Mouse (Mus musculus): ENCODE data around the gene Ptprd. TPM values are rescaled to one million over a fixed set of nuclear protein-coding genes. Genes with fewer than 3 reads are reported as not detected.

The Ptprd gene
- total and polyA plus RNA-seq, 3 experiments = 0.30 to 0.66 TPM; not detected in 1

DNA sequence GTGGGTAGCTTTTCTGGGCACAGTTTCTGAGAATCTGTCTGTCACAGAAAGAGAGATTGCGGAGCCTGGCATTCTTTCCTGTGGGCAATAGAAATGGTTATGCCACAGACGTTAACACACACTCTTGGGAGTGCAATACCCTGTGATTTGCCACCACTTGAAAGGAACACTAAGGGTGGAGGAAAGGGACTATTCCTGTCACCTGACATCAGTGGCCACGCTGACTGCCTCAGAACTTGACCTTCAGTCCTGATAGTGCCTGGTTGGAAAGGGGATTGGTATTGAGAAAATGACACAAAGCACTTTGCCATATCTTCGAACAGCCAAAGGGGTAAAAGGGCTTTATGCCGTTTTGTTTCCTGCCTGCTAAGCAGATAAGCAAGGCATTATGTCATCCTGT, 1750.4 kb downstream of the Ptprd start:
- Histone ChIP-seq H3K9me3 (replicated peaks) (no peaks in the 10 kb centered on the region), H3K4me1 (ENCODE audit: insufficient read depth, low read depth, low read length) (no peaks in the 10 kb centered on the region), H3K4me3 (ENCODE audit: low read depth, low read length) (no peak overlapping the region), H3K27me3 (ENCODE audit: insufficient read depth, low read length) (no peaks in the 10 kb centered on the region), H3K36me3 (replicated peaks) (no peaks in the 10 kb centered on the region)
- ATAC-seq (ENCODE audit: extremely low read depth, insufficient number of reproducible peaks, low FRiP score, poor library complexity, severe bottlenecking) (no peak), DNase-seq (ENCODE audit: low spot score) (no peak)
- TF ChIP-seq GATA1 (IDR thresholded peaks at IDR 0.05; ENCODE audit: borderline replicate concordance, low read length) (no peak), TAL1 (conservative IDR thresholded peaks at IDR 0.05; ENCODE audit: low read depth, low read length) (no peak), CTCF (IDR thresholded peaks at IDR 0.05; ENCODE audit: low read depth, low read length) (no peak), POLR2AphosphoS5 (IDR thresholded peaks at IDR 0.05; ENCODE audit: insufficient replicate concordance, low read depth, low read length) (no peak), GATA2 (IDR thresholded peaks at IDR 0.05; ENCODE audit: borderline replicate concordance, low read depth, low read length) (no peak)

DNA sequence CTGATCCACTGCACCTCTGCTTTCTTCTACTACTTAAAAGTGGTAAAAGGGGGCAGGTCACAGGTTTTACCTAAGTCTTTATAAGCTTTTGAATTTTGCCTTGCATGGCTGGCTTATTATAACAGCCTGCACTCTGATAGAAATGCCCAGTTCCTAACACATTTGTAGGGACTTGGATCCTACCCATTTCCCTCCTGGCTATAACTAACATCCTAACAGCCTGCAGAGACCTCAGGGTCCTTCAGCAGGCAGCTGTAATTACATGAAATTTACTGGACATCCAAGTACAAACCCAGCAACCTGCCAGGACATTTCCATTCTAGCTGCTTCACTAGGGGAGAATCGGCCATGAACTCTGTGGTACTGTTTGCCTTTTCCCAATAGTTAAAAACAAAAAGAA, 1751.2 kb downstream of the Ptprd start:
- Histone ChIP-seq H3K4me1 (ENCODE audit: insufficient read depth, low read depth, low read length) (no peaks in the 10 kb centered on the region), H3K4me3 (ENCODE audit: low read depth, low read length) (no peak overlapping the region), H3K27me3 (ENCODE audit: insufficient read depth, low read length) (no peaks in the 10 kb centered on the region), H3K9me3 (replicated peaks) (no peaks in the 10 kb centered on the region), H3K36me3 (replicated peaks) (no peaks in the 10 kb centered on the region)
- ATAC-seq (ENCODE audit: extremely low read depth, insufficient number of reproducible peaks, low FRiP score, poor library complexity, severe bottlenecking) (no peak), DNase-seq (ENCODE audit: low spot score) (no peak)
- TF ChIP-seq GATA1 (IDR thresholded peaks at IDR 0.05; ENCODE audit: borderline replicate concordance, low read length) (no peak), TAL1 (conservative IDR thresholded peaks at IDR 0.05; ENCODE audit: low read depth, low read length) (no peak), GATA2 (IDR thresholded peaks at IDR 0.05; ENCODE audit: borderline replicate concordance, low read depth, low read length) (no peak), POLR2AphosphoS5 (IDR thresholded peaks at IDR 0.05; ENCODE audit: insufficient replicate concordance, low read depth, low read length) (no peak), CTCF (IDR thresholded peaks at IDR 0.05; ENCODE audit: low read depth, low read length) (no peak)

DNA sequence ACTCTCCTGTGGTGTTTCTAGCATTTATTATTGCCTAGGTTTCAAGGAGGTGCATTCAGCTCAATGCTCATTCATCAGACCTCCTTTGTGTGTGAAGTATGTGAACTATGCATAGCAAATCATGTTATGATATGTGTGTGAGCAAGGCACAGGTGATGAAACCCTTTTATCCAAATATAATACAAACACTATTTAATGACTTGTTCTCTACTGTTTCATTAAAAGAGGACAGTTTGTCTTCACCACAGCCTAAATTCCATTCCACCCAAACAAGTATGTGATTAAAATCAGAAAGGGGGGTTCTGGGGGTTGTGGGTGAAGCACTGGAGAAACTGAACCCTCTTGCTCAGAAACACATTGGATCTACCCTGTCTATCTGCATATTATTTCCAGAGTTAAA, 1752.1 kb downstream of the Ptprd start:
- Histone ChIP-seq H3K27me3 (ENCODE audit: insufficient read depth, low read length) (no peaks in the 10 kb centered on the region), H3K36me3 (replicated peaks) (no peaks in the 10 kb centered on the region), H3K4me1 (ENCODE audit: insufficient read depth, low read depth, low read length) (no peaks in the 10 kb centered on the region), H3K9me3 (replicated peaks) (no peaks in the 10 kb centered on the region), H3K4me3 (ENCODE audit: low read depth, low read length) (no peak overlapping the region)
- TF ChIP-seq CTCF (IDR thresholded peaks at IDR 0.05; ENCODE audit: low read depth, low read length) (no peak), GATA1 (IDR thresholded peaks at IDR 0.05; ENCODE audit: borderline replicate concordance, low read length) (no peak), GATA2 (IDR thresholded peaks at IDR 0.05; ENCODE audit: borderline replicate concordance, low read depth, low read length) (no peak), TAL1 (conservative IDR thresholded peaks at IDR 0.05; ENCODE audit: low read depth, low read length) (no peak), POLR2AphosphoS5 (IDR thresholded peaks at IDR 0.05; ENCODE audit: insufficient replicate concordance, low read depth, low read length) (no peak)
- DNase-seq (ENCODE audit: low spot score) (no peak), ATAC-seq (ENCODE audit: extremely low read depth, insufficient number of reproducible peaks, low FRiP score, poor library complexity, severe bottlenecking) (no peak)

DNA sequence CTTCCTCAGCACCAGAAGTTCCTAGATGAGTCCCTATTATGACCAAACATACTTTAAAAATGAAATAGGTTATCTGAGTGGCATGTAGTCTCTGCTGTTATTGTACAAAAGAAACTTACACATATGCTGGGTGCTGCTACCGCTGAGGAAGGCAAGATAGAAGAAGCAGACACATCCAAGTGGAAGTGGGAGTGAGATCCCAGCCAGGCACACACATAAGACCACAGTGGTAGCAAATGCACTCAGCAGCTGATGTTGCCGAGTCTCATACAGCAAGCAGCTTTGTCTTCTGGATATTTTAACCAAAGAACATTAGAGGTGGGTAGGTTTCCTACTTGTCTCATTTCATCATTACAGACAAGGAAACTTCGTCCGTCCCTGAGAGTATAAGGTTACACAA, 1759.5 kb downstream of the Ptprd start:
- no peak for ATAC-seq (ENCODE audit: extremely low read depth, insufficient number of reproducible peaks, low FRiP score, poor library complexity, severe bottlenecking)
- Histone ChIP-seq H3K36me3 (replicated peaks) (no peaks in the 10 kb centered on the region), H3K4me3 (ENCODE audit: low read depth, low read length) (no peak overlapping the region), H3K4me1 (ENCODE audit: insufficient read depth, low read depth, low read length) (no peaks in the 10 kb centered on the region), H3K27me3 (ENCODE audit: insufficient read depth, low read length) (no peaks in the 10 kb centered on the region), H3K9me3 (replicated peaks) (peaks cover 12% of the 10 kb centered on the region)
- no peak for DNase-seq (ENCODE audit: low spot score)
- TF ChIP-seq GATA2 (IDR thresholded peaks at IDR 0.05; ENCODE audit: borderline replicate concordance, low read depth, low read length) (no peak), POLR2AphosphoS5 (IDR thresholded peaks at IDR 0.05; ENCODE audit: insufficient replicate concordance, low read depth, low read length) (no peak), GATA1 (IDR thresholded peaks at IDR 0.05; ENCODE audit: borderline replicate concordance, low read length) (no peak), TAL1 (conservative IDR thresholded peaks at IDR 0.05; ENCODE audit: low read depth, low read length) (no peak), CTCF (IDR thresholded peaks at IDR 0.05; ENCODE audit: low read depth, low read length) (no peak)

DNA sequence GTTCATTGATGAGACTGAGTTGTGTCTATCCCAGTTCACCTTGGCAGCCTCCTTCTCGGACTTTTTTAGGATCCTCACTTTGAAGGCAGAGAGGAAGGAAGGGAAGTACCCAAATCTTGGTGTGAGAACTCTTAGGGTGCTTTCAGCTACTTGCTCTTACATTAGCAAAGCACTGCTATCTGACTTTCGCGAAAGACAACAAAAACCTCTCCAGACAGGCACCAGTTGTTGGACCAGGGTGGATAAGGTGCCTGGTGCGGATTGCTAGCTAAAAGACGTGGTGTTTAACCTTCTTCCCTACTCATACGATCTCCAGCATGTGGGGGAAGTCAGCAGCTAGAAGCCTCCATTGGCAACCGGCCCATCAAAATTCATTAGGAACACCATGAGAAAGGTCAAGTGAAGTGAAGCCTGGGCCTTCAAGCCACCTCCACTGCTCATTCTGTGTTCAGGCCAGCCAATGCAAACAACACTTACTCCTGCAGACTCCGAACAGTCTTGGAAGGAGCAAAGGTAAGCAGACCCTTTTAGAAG, 1760.7 kb downstream of the Ptprd start:
- no peak overlapping the region for H3K4me3 ChIP-seq (ENCODE audit: low read depth, low read length)
- DNase-seq (ENCODE audit: low spot score) = no peak
- no peaks in the 10 kb centered on the region for H3K27me3 ChIP-seq (ENCODE audit: insufficient read depth, low read length)
- peaks cover 12% of the 10 kb centered on the region for H3K9me3 ChIP-seq (replicated peaks)
- TF ChIP-seq TAL1 (conservative IDR thresholded peaks at IDR 0.05; ENCODE audit: low read depth, low read length) = no peak
- TF ChIP-seq POLR2AphosphoS5 (IDR thresholded peaks at IDR 0.05; ENCODE audit: insufficient replicate concordance, low read depth, low read length) = no peak
- no peak for TF ChIP-seq GATA2 (IDR thresholded peaks at IDR 0.05; ENCODE audit: borderline replicate concordance, low read depth, low read length)
- no peak for TF ChIP-seq GATA1 (IDR thresholded peaks at IDR 0.05; ENCODE audit: borderline replicate concordance, low read length)
- no peak for TF ChIP-seq CTCF (IDR thresholded peaks at IDR 0.05; ENCODE audit: low read depth, low read length)
- ATAC-seq (ENCODE audit: extremely low read depth, insufficient number of reproducible peaks, low FRiP score, poor library complexity, severe bottlenecking) = no peak
- no peaks in the 10 kb centered on the region for H3K36me3 ChIP-seq (replicated peaks)
- no peaks in the 10 kb centered on the region for H3K4me1 ChIP-seq (ENCODE audit: insufficient read depth, low read depth, low read length)

DNA sequence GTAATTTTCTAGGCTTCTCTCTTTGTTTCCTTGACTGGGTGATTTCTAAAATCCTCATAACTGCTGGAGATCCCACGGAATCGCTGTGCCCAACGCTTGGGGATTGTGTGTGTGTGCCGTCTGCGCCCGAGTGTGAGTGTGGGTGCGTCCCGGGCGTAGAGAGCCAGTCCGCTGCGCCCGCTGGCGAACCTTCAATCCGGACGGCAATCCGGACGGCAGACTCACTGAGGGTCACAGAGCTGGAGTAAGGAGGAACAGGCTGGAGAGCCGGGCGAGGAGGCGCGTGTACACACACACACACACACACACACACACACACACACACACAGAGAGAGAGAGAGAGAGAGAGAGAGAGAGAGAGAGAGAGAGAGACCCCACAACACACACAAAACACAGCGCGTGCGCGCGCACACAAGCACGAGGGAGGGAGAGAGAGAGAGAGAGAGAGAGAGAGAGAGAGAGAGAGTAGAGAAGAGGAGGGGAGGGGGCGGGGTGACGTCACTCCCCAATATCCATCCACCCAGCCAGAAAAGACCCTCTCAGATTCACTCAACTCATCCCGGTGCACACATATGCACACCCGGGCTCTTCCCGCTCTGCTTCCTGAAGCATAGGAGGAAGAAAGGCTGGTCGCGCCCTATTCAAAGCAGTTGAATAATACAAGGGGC, 1761.3 kb downstream of the Ptprd start:
- no peak for TF ChIP-seq GATA2 (IDR thresholded peaks at IDR 0.05; ENCODE audit: borderline replicate concordance, low read depth, low read length)
- TF ChIP-seq GATA1 (IDR thresholded peaks at IDR 0.05; ENCODE audit: borderline replicate concordance, low read length) = no peak
- no peak for TF ChIP-seq POLR2AphosphoS5 (IDR thresholded peaks at IDR 0.05; ENCODE audit: insufficient replicate concordance, low read depth, low read length)
- TF ChIP-seq TAL1 (conservative IDR thresholded peaks at IDR 0.05; ENCODE audit: low read depth, low read length) = no peak
- TF ChIP-seq CTCF (IDR thresholded peaks at IDR 0.05; ENCODE audit: low read depth, low read length) = no peak
- ATAC-seq (ENCODE audit: extremely low read depth, insufficient number of reproducible peaks, low FRiP score, poor library complexity, severe bottlenecking) = no peak

More for the DNA sequence above, 1761.3 kb downstream of the Ptprd start:
- DNase-seq (ENCODE audit: low spot score) = no peak
- Histone ChIP-seq H3K27me3 (ENCODE audit: insufficient read depth, low read length) (no peaks in the 10 kb centered on the region), H3K4me3 (ENCODE audit: low read depth, low read length) (no peak overlapping the region), H3K4me1 (ENCODE audit: insufficient read depth, low read depth, low read length) (no peaks in the 10 kb centered on the region), H3K9me3 (replicated peaks) (peaks cover 12% of the 10 kb centered on the region), H3K36me3 (replicated peaks) (no peaks in the 10 kb centered on the region)

Measured in G1E (cell line).